Mouse (Mus musculus) neural tube, embryonic 11.5 days (tissue): Measurements from ENCODE around the gene Spaca6. TPM values are rescaled to one million over a fixed set of nuclear protein-coding genes. Genes with fewer than 3 reads are reported as not detected.

Source experiments
- ATAC-seq: fragments of 200-750 bp; cut with Nextera tagmentation; 2 replicates; pipeline ENCODE4 v1.8.0; 2017; ENCODE audit warnings: moderate number of reproducible peaks, mild to moderate bottlenecking, moderate TSS enrichment, moderate library complexity; ENCODE audit not compliant: insufficient read depth, low FRiP score, low TSS enrichment
- DNase-seq: peaks from one replicate; pipeline ENCODE4 v3.0.0-alpha.2; 2015; ENCODE audit warnings: low spot score
- H3K27ac ChIP-seq: fragments of 300-500 bp; sonication (generic); 2 replicates; pipeline ENCODE4 v1.5.1; 2014; ENCODE audit warnings: low read depth, mild to moderate bottlenecking, low read length
- H3K27me3 ChIP-seq: fragments of 300-500 bp; sonication (generic); 2 replicates; pipeline ENCODE4 v1.6.1; 2014; ENCODE audit warnings: mild to moderate bottlenecking, low read length, mixed read lengths; ENCODE audit not compliant: control insufficient read depth, insufficient read depth
- H3K36me3 ChIP-seq: fragments of 300-500 bp; sonication (generic); 2 replicates; pipeline ENCODE4 v1.6.1; 2014; ENCODE audit warnings: mild to moderate bottlenecking, low read length, moderate library complexity, mixed read lengths; ENCODE audit not compliant: control insufficient read depth, insufficient read depth
- H3K4me1 ChIP-seq: fragments of 300-500 bp; sonication (generic); 2 replicates; pipeline ENCODE4 v1.6.1; 2014; ENCODE audit warnings: low read length, mixed read lengths; ENCODE audit not compliant: control insufficient read depth, insufficient read depth
- H3K4me2 ChIP-seq: fragments of 300-500 bp; sonication (generic); 2 replicates; pipeline ENCODE4 v1.6.1; 2014; ENCODE audit warnings: low read depth, mild to moderate bottlenecking, moderate library complexity
- H3K4me3 ChIP-seq: fragments of 300-500 bp; sonication (generic); 2 replicates; pipeline ENCODE4 v1.5.1; 2014; ENCODE audit warnings: low read depth, low read length
- H3K9ac ChIP-seq: fragments of 300-500 bp; sonication (generic); 2 replicates; pipeline ENCODE4 v1.6.1; 2014; ENCODE audit warnings: mild to moderate bottlenecking, low read length
- H3K9me3 ChIP-seq: fragments of 300-500 bp; sonication (generic); 2 replicates; pipeline ENCODE4 v1.6.1; 2016; ENCODE audit warnings: low read length; ENCODE audit not compliant: control insufficient read depth
- WGBS: fragments of 180-500 bp; shearing (Covaris S2); extraction: QIAGEN DNeasy Blood & Tissue Kit; methylation state at CpG from one replicate; pipeline ENCODE4 v1.1.7; 2014; 5-methylcytosine and 5-hydroxymethylcytosine counted together
- polyA plus RNA-seq: library from polyadenylated mRNA; unstranded; fragments of >200 nt; fragmentation: Nextera tagmentation; extraction: Ambion mirVana; gene quantifications from 2 replicates; pipeline ENCODE4 v1.2.1, GENCODE M21; 2014

Gene Spaca6
- polyA plus RNA-seq, 1 experiment from 2014 or later: 22.1 TPM

- no peak overlapping the region for H3K4me2 ChIP-seq
- no peak overlapping the region for H3K27ac ChIP-seq
- DNase-seq (no peak), ATAC-seq (no peak)
- H3K9me3 ChIP-seq: no peaks in the 10 kb centered on the region
- H3K27me3 ChIP-seq: no peaks in the 10 kb centered on the region
- 62% methylated on average over 1 of the region's 1 CpGs for WGBS
- no peak overlapping the region for H3K4me3 ChIP-seq
- no peaks in the 10 kb centered on the region for H3K4me1 ChIP-seq
- no peaks in the 10 kb centered on the region for H3K36me3 ChIP-seq
- no peak overlapping the region for H3K9ac ChIP-seq
Observed at GRCm38 (mm10) chr17:17856612-17857011, 29.7 kb downstream of the Spaca6 start.

- H3K27ac ChIP-seq: no peak overlapping the region
- no peaks in the 10 kb centered on the region for H3K27me3 ChIP-seq
- WGBS: 65% methylated on average over 1 of the region's 1 CpGs
- no peak overlapping the region for H3K9ac ChIP-seq
- ATAC-seq: no peak
- no peak overlapping the region for H3K4me2 ChIP-seq
- H3K4me3 ChIP-seq: no peak overlapping the region
- no peaks in the 10 kb centered on the region for H3K4me1 ChIP-seq
- no peaks in the 10 kb centered on the region for H3K36me3 ChIP-seq
- no peaks in the 10 kb centered on the region for H3K9me3 ChIP-seq
- no peak for DNase-seq
Observed at GRCm38 (mm10) chr17:17857446-17857845, 30.5 kb downstream of the Spaca6 start.

GRCm38 (mm10) chr17:17860110-17860509 is 33.2 kb downstream of the Spaca6 start:
- no peaks in the 10 kb centered on the region for H3K4me1 ChIP-seq
- H3K4me2 ChIP-seq: no peak overlapping the region
- H3K9ac ChIP-seq: no peak overlapping the region
- DNase-seq (no peak), ATAC-seq (no peak)
- WGBS: 89% methylated on average over 3 of the region's 3 CpGs
- H3K4me3 ChIP-seq: no peak overlapping the region
- no peaks in the 10 kb centered on the region for H3K27me3 ChIP-seq
- H3K9me3 ChIP-seq: no peaks in the 10 kb centered on the region
- no peaks in the 10 kb centered on the region for H3K36me3 ChIP-seq
- H3K27ac ChIP-seq: no peak overlapping the region

- ATAC-seq: no peak
- DNase-seq: no peak
- Histone ChIP-seq H3K27ac (no peak overlapping the region), H3K36me3 (no peaks in the 10 kb centered on the region), H3K27me3 (no peaks in the 10 kb centered on the region), H3K4me1 (no peaks in the 10 kb centered on the region), H3K4me2 (no peak overlapping the region), H3K9ac (no peak overlapping the region), H3K4me3 (no peak overlapping the region), H3K9me3 (no peaks in the 10 kb centered on the region)
- 74% methylated on average over 1 of the region's 1 CpGs for WGBS
Observed at GRCm38 (mm10) chr17:17862360-17862759, 35.4 kb downstream of the Spaca6 start.

- Histone ChIP-seq H3K9ac (no peak overlapping the region), H3K4me2 (no peak overlapping the region), H3K27ac (no peak overlapping the region), H3K27me3 (no peaks in the 10 kb centered on the region), H3K9me3 (no peaks in the 10 kb centered on the region), H3K36me3 (no peaks in the 10 kb centered on the region), H3K4me1 (no peaks in the 10 kb centered on the region), H3K4me3 (no peak overlapping the region)
- 68% methylated on average over 2 of the region's 2 CpGs for WGBS
- no peak for DNase-seq
- no peak for ATAC-seq
Observed at GRCm38 (mm10) chr17:17865168-17865567, 38.2 kb downstream of the Spaca6 start.

- H3K27ac ChIP-seq: no peak overlapping the region
- 89% methylated on average over 11 of the region's 11 CpGs for WGBS
- no peak overlapping the region for H3K4me2 ChIP-seq
- no peaks in the 10 kb centered on the region for H3K4me1 ChIP-seq
- H3K4me3 ChIP-seq: no peak overlapping the region
- DNase-seq (no peak), ATAC-seq (no peak)
- H3K27me3 ChIP-seq: no peaks in the 10 kb centered on the region
- H3K9ac ChIP-seq: no peak overlapping the region
- H3K9me3 ChIP-seq: no peaks in the 10 kb centered on the region
- no peaks in the 10 kb centered on the region for H3K36me3 ChIP-seq
Observed at GRCm38 (mm10) chr17:17866801-17867469, 40.0 kb downstream of the Spaca6 start.

GRCm38 (mm10) chr17:17870892-17871550 is 44.1 kb downstream of the Spaca6 start:
- Histone ChIP-seq H3K27me3 (no peaks in the 10 kb centered on the region), H3K27ac (no peak overlapping the region), H3K4me2 (no peak overlapping the region), H3K9me3 (peaks cover 3% of the 10 kb centered on the region; the same call in 1 of the 2 replicates), H3K36me3 (no peaks in the 10 kb centered on the region), H3K9ac (no peak overlapping the region), H3K4me3 (no peak overlapping the region), H3K4me1 (no peaks in the 10 kb centered on the region)
- ATAC-seq: no peak
- WGBS: 79% methylated on average over 2 of the region's 2 CpGs
- DNase-seq: no peak

- no peak overlapping the region for H3K4me3 ChIP-seq
- H3K9me3 ChIP-seq: peaks cover 3% of the 10 kb centered on the region; the same call in 1 of the 2 replicates
- 84% methylated on average over 2 of the region's 2 CpGs for WGBS
- H3K4me1 ChIP-seq: no peaks in the 10 kb centered on the region
- ATAC-seq (no peak), DNase-seq (no peak)
- no peaks in the 10 kb centered on the region for H3K27me3 ChIP-seq
- H3K36me3 ChIP-seq: no peaks in the 10 kb centered on the region
- no peak overlapping the region for H3K4me2 ChIP-seq
- no peak overlapping the region for H3K27ac ChIP-seq
- H3K9ac ChIP-seq: no peak overlapping the region
Observed at GRCm38 (mm10) chr17:17871697-17872096, 44.7 kb downstream of the Spaca6 start.

GRCm38 (mm10) chr17:17879347-17879746 is 52.4 kb downstream of the Spaca6 start:
- H3K9me3 ChIP-seq: no peaks in the 10 kb centered on the region
- DNase-seq (no peak), ATAC-seq (no peak)
- H3K4me3 ChIP-seq: no peak overlapping the region
- H3K4me1 ChIP-seq: no peaks in the 10 kb centered on the region
- H3K27me3 ChIP-seq: no peaks in the 10 kb centered on the region
- H3K4me2 ChIP-seq: no peak overlapping the region
- H3K36me3 ChIP-seq: no peaks in the 10 kb centered on the region
- WGBS: 81% methylated on average over 1 of the region's 1 CpGs
- H3K27ac ChIP-seq: no peak overlapping the region
- no peak overlapping the region for H3K9ac ChIP-seq
